Mouse (Mus musculus) C2C12 (cell line): ENCODE measurements around the gene Sema3f.

Experiments
- CEBPB ChIP-seq: IDR thresholded peaks from one replicate; pipeline ENCODE4 v1.6.1; 2011; ENCODE audit warnings: low read depth, mild to moderate bottlenecking, control low read depth, moderate library complexity
- CTCF ChIP-seq: IDR thresholded peaks from one replicate; pipeline ENCODE4 v1.5.1; 2011; ENCODE audit not compliant: control insufficient read depth, insufficient read depth, insufficient read length
- FOSL1 ChIP-seq: IDR thresholded peaks from one replicate; pipeline ENCODE4 v1.8.0; 2011; ENCODE audit warnings: mild to moderate bottlenecking, low read length; ENCODE audit not compliant: poor library complexity, insufficient read depth, severe bottlenecking
- MAX ChIP-seq: IDR thresholded peaks from one replicate; pipeline ENCODE4 v1.6.1; 2011; ENCODE audit warnings: mild to moderate bottlenecking, control low read depth
- MYOG ChIP-seq: IDR thresholded peaks from one replicate; pipeline ENCODE4 v1.6.1; 2011; ENCODE audit not compliant: control insufficient read depth, insufficient read length; ENCODE audit errors: extremely low read depth
- USF1 ChIP-seq: IDR thresholded peaks from one replicate; pipeline ENCODE4 v1.6.1; 2011; ENCODE audit warnings: low read depth, mild to moderate bottlenecking, control low read depth, moderate library complexity

DNA sequence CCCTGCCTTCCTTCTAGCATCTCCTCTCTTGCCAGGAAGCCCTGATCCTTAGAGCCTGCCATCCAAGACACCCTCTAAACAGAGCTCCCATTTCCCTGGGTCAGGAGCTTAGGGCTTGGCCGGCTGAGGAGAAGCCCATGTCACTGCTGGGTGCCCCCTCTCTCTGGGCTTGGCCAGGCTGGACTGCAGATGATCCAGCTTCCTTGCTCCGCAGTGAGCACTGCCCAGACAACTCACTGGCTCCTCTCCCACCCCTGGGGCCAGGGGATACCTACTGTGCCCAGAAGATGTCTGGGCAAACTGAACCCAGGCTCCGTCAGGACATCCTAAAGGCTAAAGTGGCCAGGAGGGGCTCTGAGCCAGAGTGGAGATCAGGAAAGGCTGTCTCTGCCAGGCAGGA is 50.3 kb downstream of the Sema3f start:
- TF ChIP-seq CTCF (no peak), MYOG (no peak), MAX (no peak), USF1 (no peak), CEBPB (no peak), FOSL1 (no peak)
